Mouse (Mus musculus) midbrain, embryonic 11.5 days (tissue): ENCODE measurements around the gene Ltb. TPM values are rescaled to one million over a fixed set of nuclear protein-coding genes. Genes with fewer than 3 reads are reported as not detected.
A peak's percentile ranks its signal among the peaks of the same experiment; 100 is the strongest.

Source experiments
- ATAC-seq: fragments of 200-750 bp; cut with Nextera tagmentation; 2 replicates; pipeline ENCODE4 v1.8.0; 2017; ENCODE audit warnings: moderate TSS enrichment, moderate library complexity; ENCODE audit not compliant: low FRiP score
- DNase-seq: peaks from one replicate; pipeline ENCODE4 v3.0.0; 2015; ENCODE audit warnings: low spot score; ENCODE audit errors: missing footprints
- H3K27ac ChIP-seq: fragments of 300-500 bp; sonication (generic); 2 replicates; pipeline ENCODE4 v1.5.1; 2014; ENCODE audit warnings: low read depth, low read length
- H3K27me3 ChIP-seq: fragments of 300-500 bp; sonication (generic); 2 replicates; pipeline ENCODE4 v1.6.1; 2014; ENCODE audit warnings: mild to moderate bottlenecking, low read length, moderate library complexity, mixed read lengths; ENCODE audit not compliant: control insufficient read depth, insufficient read depth
- H3K36me3 ChIP-seq: fragments of 300-500 bp; sonication (generic); 2 replicates; pipeline ENCODE4 v1.6.1; 2014; ENCODE audit warnings: mild to moderate bottlenecking, low read length, moderate library complexity, mixed read lengths; ENCODE audit not compliant: control insufficient read depth, insufficient read depth
- H3K4me1 ChIP-seq: fragments of 300-500 bp; sonication (generic); 2 replicates; pipeline ENCODE4 v1.6.1; 2014; ENCODE audit warnings: low read length; ENCODE audit not compliant: control insufficient read depth, insufficient read depth
- H3K4me2 ChIP-seq: fragments of 300-500 bp; sonication (generic); 2 replicates; pipeline ENCODE4 v1.6.1; 2014; ENCODE audit warnings: mild to moderate bottlenecking, moderate library complexity
- H3K4me3 ChIP-seq: fragments of 300-500 bp; sonication (generic); 2 replicates; pipeline ENCODE4 v1.5.1; 2014; ENCODE audit warnings: low read depth, low read length
- H3K9ac ChIP-seq: fragments of 300-500 bp; sonication (generic); 2 replicates; pipeline ENCODE4 v1.6.1; 2014; ENCODE audit warnings: low read length
- H3K9me3 ChIP-seq: fragments of 300-500 bp; sonication (generic); 2 replicates; pipeline ENCODE4 v1.6.1; 2016; ENCODE audit warnings: low read length; ENCODE audit not compliant: control insufficient read depth
- WGBS: fragments of 180-500 bp; shearing (Covaris S2); extraction: QIAGEN DNeasy Blood & Tissue Kit; methylation state at CpG from one replicate; pipeline ENCODE4 v1.1.7; 2014; 5-methylcytosine and 5-hydroxymethylcytosine counted together
- microRNA-seq: library from miRNA; unstranded; fragments of <30 nt; microRNA quantifications from one replicate; pipeline ENCODE4, GENCODE M21; 2017
- polyA plus RNA-seq: library from polyadenylated mRNA; unstranded; fragments of >200 nt; fragmentation: Nextera tagmentation; extraction: Ambion mirVana; gene quantifications from 2 replicates; pipeline ENCODE4 v1.2.1, GENCODE M21; 2014

Ltb gene
- polyA plus RNA-seq, 1 experiment from 2014 or later, result not detected

DNA sequence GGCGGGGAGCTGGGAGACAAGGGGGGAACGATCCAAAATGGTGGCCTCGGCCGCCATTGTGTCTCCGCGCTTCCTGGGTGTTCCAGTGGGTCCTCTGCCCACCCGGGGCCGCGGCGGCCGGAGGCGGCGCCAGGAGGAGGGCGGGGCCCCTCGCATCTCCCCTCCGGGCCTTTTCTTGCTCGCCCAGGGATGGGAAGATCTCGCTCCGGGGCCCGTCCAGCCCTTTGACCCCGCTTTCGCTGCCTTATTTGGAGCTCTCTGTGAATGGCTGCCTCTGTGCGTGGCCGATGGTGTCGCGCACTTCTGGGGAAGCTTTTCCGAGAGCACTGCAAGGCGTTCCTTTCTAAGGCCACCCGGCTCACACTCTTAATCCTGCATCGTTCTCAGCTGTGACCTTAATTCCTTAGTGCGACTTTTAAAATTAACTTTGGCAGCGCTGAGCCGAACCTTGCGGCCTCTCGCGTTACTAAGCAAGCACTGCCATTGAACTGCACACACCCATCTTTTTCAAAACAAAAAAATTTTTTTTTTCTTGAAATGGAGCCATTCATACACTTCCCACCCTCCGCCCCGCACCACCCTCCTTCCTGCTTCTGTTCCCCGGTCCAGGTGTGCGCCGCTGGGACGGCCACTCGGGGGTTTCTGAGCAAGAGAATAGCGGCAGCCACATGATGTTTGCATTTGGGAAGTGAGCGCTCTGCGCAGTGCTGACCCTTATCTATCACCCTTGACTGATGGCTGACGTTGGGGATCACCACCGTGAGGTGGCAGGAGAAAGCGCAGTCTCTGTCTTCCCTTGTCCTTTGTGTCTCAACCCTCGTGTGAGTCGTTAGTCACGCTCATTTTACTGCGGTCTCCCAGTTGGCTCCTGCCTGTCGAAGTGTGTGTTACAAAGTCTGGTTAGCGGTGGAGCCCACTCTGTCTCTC lies 48.0 kb downstream of the Ltb start:
- no peaks in the 10 kb centered on the region for H3K9me3 ChIP-seq
- H3K27me3 ChIP-seq, result no peaks in the 10 kb centered on the region
- H3K4me1 ChIP-seq, result peaks cover 37% of the 10 kb centered on the region

DNA sequence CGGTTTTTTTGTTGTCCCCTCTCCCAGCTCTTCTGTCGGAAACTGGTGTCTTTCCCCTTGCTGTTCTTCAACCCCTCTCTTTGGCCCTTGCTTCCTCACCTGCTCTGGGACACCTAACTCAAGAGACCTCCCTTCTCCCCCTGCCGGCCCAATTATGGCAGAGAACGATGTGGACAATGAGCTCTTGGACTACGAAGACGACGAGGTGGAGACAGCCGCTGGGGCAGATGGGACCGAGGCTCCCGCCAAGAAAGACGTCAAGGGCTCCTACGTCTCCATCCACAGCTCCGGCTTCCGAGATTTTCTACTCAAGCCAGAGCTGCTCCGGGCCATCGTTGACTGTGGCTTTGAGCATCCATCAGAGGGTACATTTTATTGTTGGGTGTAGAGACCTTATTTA lies 48.8 kb downstream of the Ltb start:
- Histone ChIP-seq H3K27me3 (no peaks in the 10 kb centered on the region), H3K36me3 (peaks cover 39% of the 10 kb centered on the region), H3K4me3 (peak overlapping the region; percentile 99), H3K27ac (peak overlapping the region; percentile 94), H3K4me2 (peak overlapping the region; percentile 97), H3K4me1 (peaks cover 37% of the 10 kb centered on the region), H3K9ac (peak overlapping the region; percentile 100), H3K9me3 (no peaks in the 10 kb centered on the region)
- 6% methylated on average over 16 of the region's 16 CpGs for WGBS
- ATAC-seq (no peak), DNase-seq (peak; percentile 94)

More for the DNA sequence above, 48.0 kb downstream of the Ltb start:
- H3K4me2 ChIP-seq, result peak overlapping the region; percentile 97
- DNase-seq (peak; percentile 96), ATAC-seq (peak; percentile 42)
- H3K36me3 ChIP-seq, result peaks cover 34% of the 10 kb centered on the region
- H3K9ac ChIP-seq, result peak overlapping the region; percentile 100
- peak overlapping the region; percentile 99 for H3K4me3 ChIP-seq
- WGBS, result under 1% methylated on average over 54 of the region's 55 CpGs
- peak overlapping the region; percentile 94 for H3K27ac ChIP-seq

DNA sequence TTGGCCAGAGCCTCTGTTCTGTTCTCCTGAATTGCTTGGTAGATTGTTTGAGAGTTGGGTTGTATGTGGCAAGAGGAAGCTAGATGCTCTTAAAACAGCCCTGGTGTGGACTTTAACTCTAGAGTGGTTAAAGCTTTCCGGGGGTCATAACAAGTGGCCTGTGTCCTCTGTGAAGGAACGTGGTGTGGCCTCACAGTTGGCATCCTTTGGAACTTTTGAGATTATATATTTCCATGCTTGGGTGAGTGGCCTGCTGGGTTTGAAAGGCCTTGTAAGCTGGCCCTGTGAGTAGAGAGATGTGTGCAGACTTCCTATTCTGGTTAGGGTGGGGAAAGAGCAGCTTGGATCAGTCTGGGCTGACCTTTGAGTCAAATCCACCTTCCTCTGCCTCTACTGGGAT lies 50.8 kb downstream of the Ltb start:
- DNase-seq, result no peak
- peak overlapping the region; percentile 100 for H3K9ac ChIP-seq
- ATAC-seq, result no peak
- peak overlapping the region; percentile 97 for H3K4me2 ChIP-seq
- H3K4me1 ChIP-seq, result peaks cover 37% of the 10 kb centered on the region
- H3K4me3 ChIP-seq, result 0 out of 2 replicates have a peak overlapping the region, but pooled peaks have one; percentile 99
- H3K36me3 ChIP-seq, result peaks cover 52% of the 10 kb centered on the region
- no peaks in the 10 kb centered on the region for H3K9me3 ChIP-seq
- H3K27me3 ChIP-seq, result no peaks in the 10 kb centered on the region
- 84% methylated on average over 2 of the region's 2 CpGs for WGBS
- H3K27ac ChIP-seq, result no peak overlapping the region

Small RNA genes within 50 kb of the gene (microRNA-seq; reads per million reads assigned to microRNA genes)
- gene Mir6973a (not detected), gene Mir6974 (not detected), gene Mir6975 (5.1 reads per million, percentile 23 among the genes with 10 or more reads in this experiment)

Other genes starting within 250 kb of the Ltb start
- gene Hspa1b, start 235.2 kb upstream of the Ltb start, polyA plus RNA-seq, result 0.08 and 0.26 TPM in 2 replicates
- gene Gm20481, start 224.5 kb upstream of the Ltb start, polyA plus RNA-seq, result not detected in 2 replicates
- 0.59 and 1.2 TPM in 2 replicates for gene Hspa1a, start 222.3 kb upstream of the Ltb start, polyA plus RNA-seq
- gene Hspa1l, start 221.7 kb upstream of the Ltb start, polyA plus RNA-seq, result 1.4 and 2.0 TPM in 2 replicates
- gene Lsm2, start 212.6 kb upstream of the Ltb start, polyA plus RNA-seq, result 213 and 234 TPM in 2 replicates
- 76.1 and 81.2 TPM in 2 replicates for gene Vars, start 193.5 kb upstream of the Ltb start, polyA plus RNA-seq
- 0.07 TPM in 1 of 2 replicates, not detected in the other for gene Vwa7, start 177.9 kb upstream of the Ltb start, polyA plus RNA-seq
- gene Sapcd1, start 166.4 kb upstream of the Ltb start, polyA plus RNA-seq, result 5.3 and 7.3 TPM in 2 replicates
- 5.0 and 5.2 TPM in 2 replicates for gene Msh5, start 147.7 kb upstream of the Ltb start, polyA plus RNA-seq
- gene Clic1, start 144.5 kb upstream of the Ltb start, polyA plus RNA-seq, result 73.8 and 83.9 TPM in 2 replicates
- 614 and 653 TPM in 2 replicates for gene Ddah2, start 135.4 kb upstream of the Ltb start, polyA plus RNA-seq
- not detected in 2 replicates for gene Ly6g6c, start 129.1 kb upstream of the Ltb start, polyA plus RNA-seq
- 0.76 and 0.89 TPM in 2 replicates for gene Mpig6b, start 128.3 kb upstream of the Ltb start, polyA plus RNA-seq
- not detected in 2 replicates for gene Ly6g6e, start 117.5 kb upstream of the Ltb start, polyA plus RNA-seq
- gene Ly6g6d, start 116.4 kb upstream of the Ltb start, polyA plus RNA-seq, result 0.97 and 1.5 TPM in 2 replicates
- gene Ly6g6f, start 108.8 kb upstream of the Ltb start, polyA plus RNA-seq, result 0.28 and 0.74 TPM in 2 replicates
- 40.5 and 45.2 TPM in 2 replicates for gene Abhd16a, start 105.2 kb upstream of the Ltb start, polyA plus RNA-seq
- not detected in 2 replicates for gene Ly6g5c, start 86.2 kb upstream of the Ltb start, polyA plus RNA-seq
- gene Ly6g5b, start 79.0 kb upstream of the Ltb start, polyA plus RNA-seq, result 0.86 and 1.2 TPM in 2 replicates
- 24.4 and 26.3 TPM in 2 replicates for gene Gpank1, start 73.0 kb upstream of the Ltb start, polyA plus RNA-seq
- 293 and 299 TPM in 2 replicates for gene Csnk2b, start 72.4 kb upstream of the Ltb start, polyA plus RNA-seq
- 7.1 and 8.1 TPM in 2 replicates for gene D17H6S53E, start 68.1 kb upstream of the Ltb start, polyA plus RNA-seq
- 0.37 and 0.45 TPM in 2 replicates for gene Apom, start 62.4 kb upstream of the Ltb start, polyA plus RNA-seq
- 96.0 and 104 TPM in 2 replicates for gene Bag6, start 59.3 kb upstream of the Ltb start, polyA plus RNA-seq
- gene Prrc2a, start 29.5 kb upstream of the Ltb start, polyA plus RNA-seq, result 138 and 153 TPM in 2 replicates
- gene Aif1, start 18.4 kb upstream of the Ltb start, polyA plus RNA-seq, result 7.8 and 8.4 TPM in 2 replicates
- gene Lst1, start 6.0 kb upstream of the Ltb start, polyA plus RNA-seq, result 7.8 and 10.2 TPM in 2 replicates
- gene Tnf, start 7.6 kb downstream of the Ltb start, polyA plus RNA-seq, result 0.26 TPM in 1 of 2 replicates, not detected in the other
- gene Lta, start 10.9 kb downstream of the Ltb start, polyA plus RNA-seq, result not detected in 2 replicates
- not detected in 2 replicates for gene Gm16181, start 26.4 kb downstream of the Ltb start, polyA plus RNA-seq
- 17.0 and 17.8 TPM in 2 replicates for gene Atp6v1g2, start 39.2 kb downstream of the Ltb start, polyA plus RNA-seq
- 3.3 and 4.4 TPM in 2 replicates for gene Nfkbil1, start 41.4 kb downstream of the Ltb start, polyA plus RNA-seq
- 649 and 657 TPM in 2 replicates for gene Ddx39b, start 47.3 kb downstream of the Ltb start, polyA plus RNA-seq
- gene H2-D1, start 68.3 kb downstream of the Ltb start, polyA plus RNA-seq, result 42.2 and 45.9 TPM in 2 replicates
- gene H2-Q1, start 126.0 kb downstream of the Ltb start, polyA plus RNA-seq, result not detected in 2 replicates
- gene H2-Q2, start 147.8 kb downstream of the Ltb start, polyA plus RNA-seq, result 0.22 and 0.34 TPM in 2 replicates
- 1.9 and 2.5 TPM in 2 replicates for gene H2-Q4, start 185.2 kb downstream of the Ltb start, polyA plus RNA-seq
- gene H2-Q6, start 230.4 kb downstream of the Ltb start, polyA plus RNA-seq, result 0.33 and 0.93 TPM in 2 replicates
- gene H2-Q7, start 244.7 kb downstream of the Ltb start, polyA plus RNA-seq, result 9.3 and 10.0 TPM in 2 replicates